Mouse (Mus musculus) MN1 (cell line): ENCODE results near the gene Ccdc187.

Experiments
- DNase-seq: peaks from one replicate; pipeline ENCODE4 v3.0.0-alpha.2; 2016; ENCODE audit warnings: low spot score

The Ccdc187 gene

GRCm38 (mm10) chr2:26214526-26214925 lies 79.8 kb downstream of the Ccdc187 start:
- peak; percentile 73 for DNase-seq

DNA sequence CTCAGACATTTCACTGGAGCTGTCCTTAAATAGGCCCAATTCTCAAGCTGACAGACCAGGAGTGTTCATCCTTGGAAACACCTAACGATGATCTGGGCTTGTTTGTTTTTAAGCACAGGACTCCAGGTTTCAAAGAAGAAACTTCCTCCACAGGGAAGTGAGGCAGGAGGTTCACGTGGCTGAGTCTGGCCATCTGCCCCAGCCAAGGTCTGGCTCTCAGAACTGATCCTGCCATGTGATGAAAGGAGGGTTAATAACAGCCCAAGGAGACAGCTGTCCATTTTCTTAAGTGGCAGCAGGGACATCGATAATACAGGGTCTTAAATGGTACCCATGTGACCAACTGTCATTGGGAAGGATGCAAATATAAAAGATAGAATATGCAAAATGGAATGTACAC lies 84.8 kb downstream of the Ccdc187 start:
- DNase-seq = no peak

GRCm38 (mm10) chr2:26208126-26208789 lies 86.1 kb downstream of the Ccdc187 start, which contains the start of gene Lhx3:
Gene Lhx3, minus strand, starts transcription at chr2:26208289.
- DNase-seq = no peak

GRCm38 (mm10) chr2:26207559-26207958 lies 86.8 kb downstream of the Ccdc187 start:
- DNase-seq = peak; percentile 33

DNA sequence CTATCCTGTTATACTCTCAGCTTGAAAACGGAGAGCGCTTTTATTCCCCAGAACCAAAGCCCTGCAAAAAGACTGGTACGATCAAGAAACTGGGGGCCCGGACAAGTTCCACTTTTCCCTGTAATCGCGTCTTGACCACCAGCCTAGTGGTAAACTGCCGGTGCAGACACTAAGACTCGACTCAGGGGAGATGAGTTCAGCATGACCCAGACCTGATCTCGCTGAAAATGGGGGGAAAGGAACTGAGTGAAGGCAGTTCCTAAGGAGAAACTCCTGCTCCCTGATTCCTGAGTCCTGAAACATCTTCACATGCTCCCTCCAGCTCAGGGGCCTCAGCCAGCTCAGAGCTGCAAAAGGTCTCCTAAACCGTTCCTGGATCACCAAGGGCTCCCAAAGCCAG lies 88.6 kb downstream of the Ccdc187 start:
- no peak for DNase-seq

GRCm38 (mm10) chr2:26205126-26205525 lies 89.2 kb downstream of the Ccdc187 start:
- no peak for DNase-seq

GRCm38 (mm10) chr2:26202849-26203475 lies 91.4 kb downstream of the Ccdc187 start:
- DNase-seq = no peak

DNA sequence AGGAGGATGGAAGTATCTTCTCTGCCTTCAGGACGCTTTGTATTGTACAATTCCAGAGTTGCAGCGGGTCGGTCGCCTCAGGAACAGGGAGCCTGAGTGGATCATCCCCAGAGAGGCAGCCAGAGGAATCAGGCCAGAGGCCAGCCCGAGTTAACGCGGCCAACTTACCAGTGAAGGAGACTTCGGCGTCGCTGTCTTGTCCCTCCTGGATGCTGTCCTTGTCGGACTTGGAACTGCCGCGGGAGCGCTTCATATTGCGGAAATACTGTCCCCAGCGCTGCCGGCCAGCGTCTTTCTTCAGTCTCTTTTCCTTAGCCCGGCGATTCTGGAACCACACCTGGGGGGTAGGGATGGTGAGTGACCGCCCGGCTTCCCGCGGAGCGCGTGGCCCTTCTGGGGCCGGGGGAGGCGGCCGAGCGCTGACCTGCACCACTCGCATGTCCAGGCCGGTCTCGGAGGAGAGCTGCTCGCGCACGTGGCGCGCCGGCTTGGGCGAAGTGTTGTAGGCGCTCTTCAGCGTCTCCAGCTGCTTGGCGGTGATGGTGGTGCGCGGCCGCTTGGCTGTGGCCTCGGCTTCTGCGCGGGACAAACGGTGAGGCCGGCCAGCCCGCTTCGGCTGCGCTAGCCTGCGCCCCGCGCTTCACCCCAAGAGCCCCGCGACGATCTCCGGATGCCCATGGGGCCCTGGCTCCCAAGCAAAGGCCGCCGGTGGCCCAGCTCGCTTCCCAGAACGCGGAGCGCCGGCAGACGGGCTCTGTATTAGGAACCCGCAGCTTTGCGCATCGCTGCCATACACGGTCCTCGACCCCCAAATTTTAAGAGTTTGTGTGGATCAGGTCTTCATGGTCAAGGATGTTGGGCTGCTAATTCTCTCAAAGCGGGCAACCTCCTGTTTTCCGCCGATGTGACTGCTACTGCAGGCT lies 92.2 kb downstream of the Ccdc187 start:
- no peak for DNase-seq

GRCm38 (mm10) chr2:26198488-26198887 lies 95.9 kb downstream of the Ccdc187 start:
- DNase-seq = no peak

GRCm38 (mm10) chr2:26194552-26195339 lies 99.6 kb downstream of the Ccdc187 start:
- no peak for DNase-seq
